Mouse (Mus musculus) gastrocnemius, adult 18-20 months (tissue): Measurements from ENCODE around the gene Palld. TPM values are rescaled to one million over a fixed set of nuclear protein-coding genes. Genes with fewer than 3 reads are reported as not detected.

Experiments used
- DNase-seq: peaks from one replicate; pipeline ENCODE4 v3.0.0; 2021; ENCODE audit warnings: low spot score
- total RNA-seq, 2 experiments: library from RNA; stranded (reverse); gene quantifications; 2 replicates each; pipeline ENCODE4 v1.2.3; 2021

Palld gene
- total RNA-seq, 2 experiments from 2014 or later, result 42.0 to 57.2 TPM

- no peak for DNase-seq
Observed at GRCm38 (mm10) chr8:61464393-61464792, 438.1 kb downstream of the Palld start.

- DNase-seq, result no peak
Observed at GRCm38 (mm10) chr8:61462221-61462620, 440.3 kb downstream of the Palld start.

Other genes with a start within 250 kb of the Palld start
- under 1 TPM; 0.26 to 0.27 TPM for gene Ddx60, start 25.4 kb upstream of the Palld start, total RNA-seq
- not detected for gene Anxa10, start 220.5 kb upstream of the Palld start, total RNA-seq